Mouse (Mus musculus) liver, embryonic 13.5 days (tissue): ENCODE results near the gene Mrps5. TPM values are rescaled to one million over a fixed set of nuclear protein-coding genes. Genes with fewer than 3 reads are reported as not detected.
A peak's percentile ranks its signal among the peaks of the same experiment; 100 is the strongest.

Source experiments
- ATAC-seq: fragments of 200-750 bp; cut with Nextera tagmentation; 2 replicates; pipeline ENCODE4 v1.8.0; 2017; ENCODE audit warnings: low read depth, mild to moderate bottlenecking, moderate number of reproducible peaks, moderate library complexity
- DNase-seq: peaks from one replicate; pipeline ENCODE4 v3.0.0; 2022
- H3K27ac ChIP-seq: fragments of 300-500 bp; sonication (generic); 2 replicates; pipeline ENCODE4 v1.5.1; 2015; ENCODE audit warnings: moderate library complexity, mild to moderate bottlenecking, inconsistent platforms
- H3K27me3 ChIP-seq: fragments of 300-500 bp; sonication (generic); 2 replicates; pipeline ENCODE4 v1.6.1; 2015; ENCODE audit warnings: mild to moderate bottlenecking, inconsistent platforms
- H3K36me3 ChIP-seq: fragments of 300-500 bp; sonication (generic); 2 replicates; pipeline ENCODE4 v1.6.1; 2015; ENCODE audit warnings: mild to moderate bottlenecking, inconsistent platforms
- H3K4me1 ChIP-seq: fragments of 300-500 bp; sonication (generic); replicated peaks from 2 replicates; pipeline ENCODE4 v1.6.1; 2015; ENCODE audit warnings: inconsistent platforms
- H3K4me2 ChIP-seq: fragments of 300-500 bp; sonication (generic); 2 replicates; pipeline ENCODE4 v1.6.1; 2015; ENCODE audit warnings: inconsistent platforms, mild to moderate bottlenecking, moderate library complexity
- H3K4me3 ChIP-seq: fragments of 300-500 bp; sonication (generic); replicated peaks from 2 replicates; pipeline ENCODE4 v1.5.1; 2015; ENCODE audit warnings: mild to moderate bottlenecking, inconsistent platforms
- H3K9ac ChIP-seq: fragments of 300-500 bp; sonication (generic); 2 replicates; pipeline ENCODE4 v1.6.1; 2015; ENCODE audit warnings: mild to moderate bottlenecking, inconsistent platforms
- H3K9me3 ChIP-seq: fragments of 300-500 bp; sonication (generic); replicated peaks from 2 replicates; pipeline ENCODE4 v1.6.1; 2016; ENCODE audit warnings: inconsistent platforms
- WGBS: fragments of 180-500 bp; shearing (Covaris S2); methylation state at CpG from one replicate; pipeline ENCODE4 v1.1.7; 2015; ENCODE audit not compliant: insufficient replicate concordance; 5-methylcytosine and 5-hydroxymethylcytosine counted together
- polyA plus RNA-seq: library from polyadenylated mRNA; unstranded; fragments of >200 nt; fragmentation: Nextera tagmentation; extraction: Ambion mirVana; gene quantifications from 2 replicates; pipeline ENCODE4 v1.2.1, GENCODE M21; 2015

Gene Mrps5
- polyA plus RNA-seq: 124 and 127 TPM in 2 replicates

GRCm38 (mm10) chr2:127586694-127587513, at the start of gene Mrps5, which contains the start of gene Zfp661:
Gene Mrps5 (plus strand): TSS chr2:127587222.
Gene Zfp661 (minus strand): TSS chr2:127587094.
- H3K36me3 ChIP-seq: peaks cover 11% of the 10 kb centered on the region; the same call in 1 of the 2 replicates
- WGBS: 5% methylated on average over 39 of the region's 39 CpGs
- H3K4me3 ChIP-seq: peak within 1 kb of the TSS; percentile 90
- no peaks in the 10 kb centered on the region for H3K9me3 ChIP-seq
- DNase-seq (peak; percentile 78), ATAC-seq (peak; percentile 81)
- H3K4me2 ChIP-seq: peak within 1 kb of the TSS; percentile 82
- no peaks in the 10 kb centered on the region for H3K27me3 ChIP-seq
- H3K9ac ChIP-seq: peak within 1 kb of the TSS; percentile 84
- H3K4me1 ChIP-seq: peaks cover 49% of the 10 kb centered on the region
- H3K27ac ChIP-seq: peak within 1 kb of the TSS; percentile 71

- H3K27me3 ChIP-seq: peaks cover 55% of the 10 kb centered on the region
- no peak for ATAC-seq
- WGBS: 41% methylated on average over 3 of the region's 3 CpGs
Measured at GRCm38 (mm10) chr2:127537548-127537947, 49.5 kb upstream of the Mrps5 start.

GRCm38 (mm10) chr2:127539494-127539893, 47.5 kb upstream of the Mrps5 start:
- ATAC-seq: no peak
- H3K36me3 ChIP-seq: no peaks in the 10 kb centered on the region
- H3K9ac ChIP-seq: no peak overlapping the region
- DNase-seq: no peak
- H3K9me3 ChIP-seq: no peaks in the 10 kb centered on the region
- peaks cover 72% of the 10 kb centered on the region for H3K27me3 ChIP-seq
- WGBS: 17% methylated on average over 4 of the region's 4 CpGs
- H3K27ac ChIP-seq: no peak overlapping the region
- H3K4me2 ChIP-seq: no peak overlapping the region
- no peak overlapping the region for H3K4me3 ChIP-seq
- no peaks in the 10 kb centered on the region for H3K4me1 ChIP-seq

More at GRCm38 (mm10) chr2:127537548-127537947, 49.5 kb upstream of the Mrps5 start:
- Histone ChIP-seq H3K9me3 (no peaks in the 10 kb centered on the region), H3K4me2 (no peak overlapping the region), H3K27ac (no peak overlapping the region), H3K4me3 (no peak overlapping the region), H3K4me1 (no peaks in the 10 kb centered on the region), H3K9ac (no peak overlapping the region), H3K36me3 (no peaks in the 10 kb centered on the region)
- no peak for DNase-seq

GRCm38 (mm10) chr2:127541185-127541584, 45.8 kb upstream of the Mrps5 start, which contains the start of gene Prom2:
Gene Prom2 (minus strand): TSS chr2:127541467.
- no peak for DNase-seq
- no peak for ATAC-seq
- Histone ChIP-seq H3K9ac (no peak within 1 kb of the TSS), H3K27ac (no peak within 1 kb of the TSS), H3K9me3 (no peaks in the 10 kb centered on the region), H3K27me3 (peaks cover 75% of the 10 kb centered on the region), H3K4me1 (no peaks in the 10 kb centered on the region), H3K4me3 (no peak within 1 kb of the TSS), H3K4me2 (no peak within 1 kb of the TSS), H3K36me3 (no peaks in the 10 kb centered on the region)
- WGBS: 12% methylated on average over 29 of the region's 29 CpGs

- H3K27ac ChIP-seq: no peak overlapping the region
- no peak for DNase-seq
- no peak overlapping the region for H3K4me3 ChIP-seq
- no peak overlapping the region for H3K4me2 ChIP-seq
- no peak overlapping the region for H3K9ac ChIP-seq
- H3K36me3 ChIP-seq: no peaks in the 10 kb centered on the region
- 48% methylated on average over 2 of the region's 2 CpGs for WGBS
- no peaks in the 10 kb centered on the region for H3K9me3 ChIP-seq
- no peak for ATAC-seq
- H3K4me1 ChIP-seq: no peaks in the 10 kb centered on the region
- peaks cover 75% of the 10 kb centered on the region for H3K27me3 ChIP-seq
Measured at GRCm38 (mm10) chr2:127541697-127542096, 45.3 kb upstream of the Mrps5 start.

GRCm38 (mm10) chr2:127548342-127549074, 38.5 kb upstream of the Mrps5 start:
- Histone ChIP-seq H3K4me1 (peaks cover 15% of the 10 kb centered on the region), H3K4me2 (peak overlapping the region; percentile 24), H3K27me3 (peaks cover 14% of the 10 kb centered on the region), H3K36me3 (no peaks in the 10 kb centered on the region), H3K4me3 (no peak overlapping the region), H3K27ac (peak overlapping the region; percentile 80), H3K9ac (no peak overlapping the region), H3K9me3 (no peaks in the 10 kb centered on the region)
- WGBS: 40% methylated on average over 5 of the region's 5 CpGs
- DNase-seq (peak; percentile 56), ATAC-seq (peak; percentile 92)

GRCm38 (mm10) chr2:127549711-127550110, 37.3 kb upstream of the Mrps5 start:
- DNase-seq: no peak
- Histone ChIP-seq H3K36me3 (no peaks in the 10 kb centered on the region), H3K9ac (no peak overlapping the region), H3K4me1 (peaks cover 15% of the 10 kb centered on the region), H3K9me3 (no peaks in the 10 kb centered on the region), H3K4me3 (no peak overlapping the region), H3K27me3 (0 out of 2 replicates have a peak, but pooled peaks cover 11% of the 10 kb centered on the region), H3K4me2 (no peak overlapping the region), H3K27ac (no peak overlapping the region)
- no peak for ATAC-seq

GRCm38 (mm10) chr2:127550446-127550845, 36.6 kb upstream of the Mrps5 start:
- DNase-seq (no peak), ATAC-seq (no peak)
- Histone ChIP-seq H3K4me1 (peaks cover 15% of the 10 kb centered on the region), H3K27me3 (0 out of 2 replicates have a peak, but pooled peaks cover 9% of the 10 kb centered on the region), H3K9ac (no peak overlapping the region), H3K4me2 (no peak overlapping the region), H3K4me3 (no peak overlapping the region), H3K36me3 (no peaks in the 10 kb centered on the region), H3K9me3 (no peaks in the 10 kb centered on the region), H3K27ac (no peak overlapping the region)
- WGBS: 50% methylated on average over 1 of the region's 1 CpGs

- no peaks in the 10 kb centered on the region for H3K36me3 ChIP-seq
- DNase-seq: no peak
- no peak overlapping the region for H3K9ac ChIP-seq
- no peaks in the 10 kb centered on the region for H3K9me3 ChIP-seq
- WGBS: 41% methylated on average over 5 of the region's 5 CpGs
- H3K4me2 ChIP-seq: no peak overlapping the region
- H3K27me3 ChIP-seq: 0 out of 2 replicates have a peak, but pooled peaks cover 8% of the 10 kb centered on the region
- no peak for ATAC-seq
- H3K4me3 ChIP-seq: no peak overlapping the region
- H3K27ac ChIP-seq: no peak overlapping the region
- peaks cover 15% of the 10 kb centered on the region for H3K4me1 ChIP-seq
Measured at GRCm38 (mm10) chr2:127551078-127551477, 35.9 kb upstream of the Mrps5 start.

- Histone ChIP-seq H3K9me3 (no peaks in the 10 kb centered on the region), H3K4me2 (peak overlapping the region; percentile 15; the same call in 1 of the 2 replicates), H3K27ac (no peak overlapping the region), H3K27me3 (peaks cover 10% of the 10 kb centered on the region), H3K4me3 (no peak overlapping the region), H3K4me1 (no peaks in the 10 kb centered on the region), H3K9ac (no peak overlapping the region), H3K36me3 (no peaks in the 10 kb centered on the region)
- WGBS: 14% methylated on average over 18 of the region's 18 CpGs
- peak; percentile 79 for ATAC-seq
- peak; percentile 53 for DNase-seq
Measured at GRCm38 (mm10) chr2:127559070-127559966, 27.7 kb upstream of the Mrps5 start.
